Mouse (Mus musculus): ENCODE results near the gene Fam205a4.
"Not testable (repeated sequence)": the region's sequence is repeated elsewhere in the genome, so short reads cannot be mapped to it uniquely, and the experiment has no call there.

The Fam205a4 gene

DNA sequence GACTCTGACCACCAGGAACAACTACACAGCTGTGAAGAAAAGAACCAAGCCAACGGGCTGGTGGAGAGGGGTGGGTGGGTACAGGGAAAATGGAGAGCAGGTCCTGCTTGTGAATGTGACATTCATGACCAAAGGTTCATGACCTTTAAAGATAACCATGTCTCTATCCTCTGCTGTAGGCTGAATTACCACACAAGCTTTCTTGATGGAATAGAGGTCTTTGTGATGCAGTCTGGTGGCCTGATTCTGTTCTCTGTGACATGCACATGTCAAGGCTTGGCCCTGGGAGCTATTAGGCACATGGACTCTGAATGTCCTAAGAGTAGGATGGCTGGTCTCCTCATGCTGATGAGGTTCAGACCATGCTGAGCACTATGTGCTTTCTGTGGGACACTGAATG, at the start of gene Fam205a4:
TSS of gene Fam205a4 (plus strand) at position 301 of the 400 bp plus-strand sequence.
- DNase-seq (ENCODE audit: low spot score), result not testable (repeated sequence)

GRCm38 (mm10) chr4:41941272-41941671, 24.6 kb upstream of the Fam205a4 start, which contains the start of gene Gm20878:
Gene Gm20878 (plus strand): TSS chr4:41941572.
- DNase-seq (ENCODE audit: low spot score), result not testable (repeated sequence)
